7 mouse cellular contexts compared by ENCODE assay signal in the genomic region with DNA sequence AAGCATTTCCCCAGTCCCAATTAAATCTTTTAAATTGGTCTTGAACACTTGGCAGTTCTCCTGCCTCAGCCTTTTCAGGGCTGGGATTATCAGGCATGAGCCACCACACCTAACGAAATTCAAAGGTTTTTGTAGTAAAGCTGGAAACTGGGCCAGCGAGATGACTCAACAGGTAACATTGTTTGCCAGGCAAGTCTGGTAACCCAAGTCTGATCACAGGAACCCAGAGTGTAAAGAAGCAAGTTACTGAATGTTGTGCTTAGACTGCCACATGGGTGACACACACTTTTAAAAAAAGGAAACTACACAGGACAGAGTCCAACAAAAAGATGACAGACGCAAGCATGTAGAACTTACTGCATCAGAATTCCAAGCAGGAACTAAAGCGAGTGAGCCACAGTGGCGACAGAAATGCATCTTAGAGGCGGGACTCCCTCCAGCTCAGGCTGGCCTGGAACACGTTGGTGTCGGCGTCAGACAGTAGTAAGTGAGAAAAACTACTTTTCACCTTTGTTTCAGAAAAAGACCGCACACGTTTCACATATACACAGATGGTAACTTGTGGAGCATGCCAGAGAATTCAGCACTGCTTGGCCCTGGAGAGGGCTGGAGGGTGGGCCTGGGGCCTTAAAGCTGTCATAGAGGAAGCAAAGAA. TPM values are rescaled to one million over a fixed set of nuclear protein-coding genes. Genes with fewer than 3 reads are reported as not detected.
DNase-seq lines count a peak whose midpoint lies in the region; ATAC-seq lines count a peak whose summit lies in the region.

No protein-coding gene starts in this region.

- H3K36me3 ChIP-seq in liver, embryonic 11.5 days (ENCODE audit: control insufficient read depth, insufficient read depth, low read length) = peaks cover 21% of the 10 kb centered on the region; the same call in 1 of the 2 replicates
- H3K36me3 ChIP-seq in embryonic facial prominence, embryonic 12.5 days = peaks cover 25% of the 10 kb centered on the region
- peaks cover 17% of the 10 kb centered on the region for H3K36me3 ChIP-seq in hindbrain, embryonic 15.5 days
- peaks cover 24% of the 10 kb centered on the region for H3K36me3 ChIP-seq in neural tube, embryonic 13.5 days

- ATAC-seq in liver, embryonic 11.5 days (replicated peaks; ENCODE audit: low FRiP score) = no peak
- ATAC-seq in embryonic facial prominence, embryonic 12.5 days (ENCODE audit: insufficient number of reproducible peaks, insufficient read depth, low FRiP score, low TSS enrichment) = no peak
- ATAC-seq in hindbrain, embryonic 15.5 days (ENCODE audit: low FRiP score, low read depth) = no peak
- ATAC-seq in neural tube, embryonic 13.5 days (ENCODE audit: low read depth) = no peak
- no peak for ATAC-seq in inflammation-experienced regulatory T-cells, adult 6 months

- no peaks in the 10 kb centered on the region for H3K9me3 ChIP-seq in liver, embryonic 11.5 days (ENCODE audit: control insufficient read depth, low read length)
- no peaks in the 10 kb centered on the region for H3K9me3 ChIP-seq in embryonic facial prominence, embryonic 12.5 days
- no peaks in the 10 kb centered on the region for H3K9me3 ChIP-seq in hindbrain, embryonic 15.5 days
- H3K9me3 ChIP-seq in neural tube, embryonic 13.5 days = no peaks in the 10 kb centered on the region

- H3K4me3 ChIP-seq in liver, embryonic 11.5 days (ENCODE audit: low read depth, low read length) = peak overlapping the region; percentile 88; the same call in 1 of the 2 replicates
- H3K4me3 ChIP-seq in embryonic facial prominence, embryonic 12.5 days = 0 out of 2 replicates have a peak overlapping the region, but pooled peaks have one; percentile 98
- peak overlapping the region; percentile 99; the same call in 1 of the 2 replicates for H3K4me3 ChIP-seq in hindbrain, embryonic 15.5 days
- peak overlapping the region; percentile 96 for H3K4me3 ChIP-seq in neural tube, embryonic 13.5 days

- H3K9ac ChIP-seq in liver, embryonic 11.5 days (ENCODE audit: low read depth, low read length) = peak overlapping the region; percentile 56
- H3K9ac ChIP-seq in embryonic facial prominence, embryonic 12.5 days = 0 out of 2 replicates have a peak overlapping the region, but pooled peaks have one; percentile 52
- no peak overlapping the region for H3K9ac ChIP-seq in hindbrain, embryonic 15.5 days
- H3K9ac ChIP-seq in neural tube, embryonic 13.5 days = no peak overlapping the region

- peaks cover 14% of the 10 kb centered on the region for H3K4me1 ChIP-seq in liver, embryonic 11.5 days (replicated peaks; ENCODE audit: control insufficient read depth, insufficient read depth, low read length)
- H3K4me1 ChIP-seq in embryonic facial prominence, embryonic 12.5 days = peaks cover 14% of the 10 kb centered on the region
- H3K4me1 ChIP-seq in hindbrain, embryonic 15.5 days (replicated peaks) = peaks cover 29% of the 10 kb centered on the region
- peaks cover 34% of the 10 kb centered on the region for H3K4me1 ChIP-seq in neural tube, embryonic 13.5 days (replicated peaks)

- H3K4me2 ChIP-seq in liver, embryonic 11.5 days = peak overlapping the region; percentile 74
- H3K4me2 ChIP-seq in embryonic facial prominence, embryonic 12.5 days (replicated peaks) = peak overlapping the region; percentile 62; the same call in 1 of the 2 replicates
- H3K4me2 ChIP-seq in hindbrain, embryonic 15.5 days = peak overlapping the region; percentile 72
- peak overlapping the region; percentile 62; the same call in 1 of the 2 replicates for H3K4me2 ChIP-seq in neural tube, embryonic 13.5 days

- no peaks in the 10 kb centered on the region for H3K27me3 ChIP-seq in liver, embryonic 11.5 days (replicated peaks; ENCODE audit: control insufficient read depth, insufficient read depth, low read length)
- no peaks in the 10 kb centered on the region for H3K27me3 ChIP-seq in embryonic facial prominence, embryonic 12.5 days
- no peaks in the 10 kb centered on the region for H3K27me3 ChIP-seq in hindbrain, embryonic 15.5 days
- no peaks in the 10 kb centered on the region for H3K27me3 ChIP-seq in neural tube, embryonic 13.5 days

- 85% methylated on average over 11 of the region's 11 CpGs for WGBS in liver, embryonic 11.5 days
- WGBS in embryonic facial prominence, embryonic 12.5 days = 89% methylated on average over 11 of the region's 11 CpGs
- WGBS in hindbrain, embryonic 15.5 days = 87% methylated on average over 11 of the region's 11 CpGs
- WGBS in neural tube, embryonic 13.5 days = 91% methylated on average over 11 of the region's 11 CpGs

- H3K27ac ChIP-seq in liver, embryonic 11.5 days (ENCODE audit: low read depth, low read length) = peak overlapping the region; percentile 34; the same call in 1 of the 2 replicates
- H3K27ac ChIP-seq in embryonic facial prominence, embryonic 12.5 days = no peak overlapping the region
- no peak overlapping the region for H3K27ac ChIP-seq in hindbrain, embryonic 15.5 days (replicated peaks)
- 0 out of 2 replicates have a peak overlapping the region, but pooled peaks have one; percentile 15 for H3K27ac ChIP-seq in neural tube, embryonic 13.5 days (replicated peaks)

- DNase-seq in liver, embryonic 11.5 days (ENCODE audit: low spot score) = no peak
- DNase-seq in liver = no peak
- no peak for DNase-seq in adrenal gland, postnatal 36 days

RNA-seq across cellular contexts. Expression of a gene that starts 1.0 kb away (rescaled TPM):
- 211 and 217 TPM in 2 replicates for polyA plus RNA-seq in liver, embryonic 11.5 days (2014; fragmentation: Nextera tagmentation; extraction: Ambion mirVana)
- 202 and 204 TPM in 2 replicates for polyA plus RNA-seq in embryonic facial prominence, embryonic 12.5 days (2016; fragmentation: Nextera tagmentation; extraction: Ambion mirVana)
- polyA plus RNA-seq in hindbrain, embryonic 15.5 days (2015; fragmentation: Nextera tagmentation; extraction: Ambion mirVana) = 189 and 207 TPM in 2 replicates
- 190 and 208 TPM in 2 replicates for polyA plus RNA-seq in neural tube, embryonic 13.5 days (2015; fragmentation: Nextera tagmentation; extraction: Ambion mirVana)
- 100 to 1,000 TPM in 1 of 3 experiments, 10 to 100 TPM in 2; 85.6 to 103 (median 86.1) TPM for polyA plus RNA-seq in inflammation-experienced regulatory T-cells, adult 6 months (2017; shearing (Covaris generic))
- total RNA-seq in adrenal gland, postnatal 36 days (2021) = 100 to 1,000 TPM; 148 to 182 TPM

RNA-seq across cellular contexts. Expression of a gene that starts 51.2 kb away (rescaled TPM):
- 19.2 and 20.4 TPM in 2 replicates for polyA plus RNA-seq in liver, embryonic 11.5 days (2014; fragmentation: Nextera tagmentation; extraction: Ambion mirVana)
- polyA plus RNA-seq in embryonic facial prominence, embryonic 12.5 days (2016; fragmentation: Nextera tagmentation; extraction: Ambion mirVana) = 40.9 and 41.8 TPM in 2 replicates
- 71.0 and 72.7 TPM in 2 replicates for polyA plus RNA-seq in hindbrain, embryonic 15.5 days (2015; fragmentation: Nextera tagmentation; extraction: Ambion mirVana)
- polyA plus RNA-seq in neural tube, embryonic 13.5 days (2015; fragmentation: Nextera tagmentation; extraction: Ambion mirVana) = 61.2 and 64.5 TPM in 2 replicates
- polyA plus RNA-seq in inflammation-experienced regulatory T-cells, adult 6 months (2017; shearing (Covaris generic)) = 10 to 100 TPM; 20.2 to 23.7 (median 21.9) TPM
- total RNA-seq in adrenal gland, postnatal 36 days (2021) = 10 to 100 TPM; 37.8 to 44.3 TPM

RNA-seq across cellular contexts. Expression of a gene that starts 55.4 kb away (rescaled TPM):
- 10.7 and 15.5 TPM in 2 replicates for polyA plus RNA-seq in liver, embryonic 11.5 days (2014; fragmentation: Nextera tagmentation; extraction: Ambion mirVana)
- 14.2 and 16.7 TPM in 2 replicates for polyA plus RNA-seq in embryonic facial prominence, embryonic 12.5 days (2016; fragmentation: Nextera tagmentation; extraction: Ambion mirVana)
- 2.5 and 3.5 TPM in 2 replicates for polyA plus RNA-seq in hindbrain, embryonic 15.5 days (2015; fragmentation: Nextera tagmentation; extraction: Ambion mirVana)
- 2.0 and 2.4 TPM in 2 replicates for polyA plus RNA-seq in neural tube, embryonic 13.5 days (2015; fragmentation: Nextera tagmentation; extraction: Ambion mirVana)
- polyA plus RNA-seq in inflammation-experienced regulatory T-cells, adult 6 months (2017; shearing (Covaris generic)) = under 1 TPM in 2 of 3 experiments, not detected in 1; 0.33 to 0.40 TPM
- 10 to 100 TPM; 25.7 to 74.5 TPM for total RNA-seq in adrenal gland, postnatal 36 days (2021)

Comparison
In these comparisons a context has a peak if more than half of its experiments do, and no peak if none do; other contexts are left out.
1. H3K27ac ChIP-seq: peak in liver, embryonic 11.5 days (single experiment) and neural tube, embryonic 13.5 days (single experiment); none in embryonic facial prominence, embryonic 12.5 days (single experiment) and hindbrain, embryonic 15.5 days (single experiment).
2. H3K9ac ChIP-seq: peak in liver, embryonic 11.5 days (single experiment) and embryonic facial prominence, embryonic 12.5 days (single experiment); none in hindbrain, embryonic 15.5 days (single experiment) and neural tube, embryonic 13.5 days (single experiment).
3. Peak in every context shown above with its lines, with median percentiles within 50 percentile points of each other: H3K4me2 ChIP-seq and H3K4me3 ChIP-seq.